ENCODE assay signal across 18 mouse cellular contexts in genomic region chr16:42675031-42675430, GRCm38 (mm10).
DNase-seq lines count a peak whose midpoint lies in the region; ATAC-seq lines count a peak whose summit lies in the region.
"Had no signal": no experiment of that assay in that cellular context is flagged by ENCODE, and none has a peak within 500 bp of the region (broad histone marks: within the 10 kb centered on the region; RNA-seq: fewer than 3 reads in every experiment).

No protein-coding gene starts in this region.

- intact Hi-C loops in left cerebral cortex, postnatal 4 days (cut with DNase I): no loop called here

- ATAC-seq in frontal cortex, adult (ENCODE audit: low TSS enrichment): peak; percentile 84
- ATAC-seq: forebrain, embryonic 13.5 days; hindbrain, embryonic 16.5 days; inflammation-experienced regulatory T-cells, adult 6 months had no signal

- DNase-seq in frontal cortex, postnatal 25 days (ENCODE audit: low spot score in 2 of 2): no peak
- DNase-seq in left cerebral cortex, adult 18-20 months (ENCODE audit: low spot score in 2 of 2): peak; percentile 28 to 30
- no peak for DNase-seq in left cerebral cortex, postnatal 4 days
- peak; percentile 38 to 55 for DNase-seq in right cerebral cortex, adult 2 months (ENCODE audit: low spot score in 2 of 2)
- no peak for DNase-seq in right cerebral cortex, postnatal 10 days (ENCODE audit: low spot score in 2 of 2)
- peak; percentile 66 for DNase-seq in brain, adult 2 months (ENCODE audit: low read depth, low spot score)
- DNase-seq in embryo, embryonic 11 days: no peak
- DNase-seq: adrenal gland, postnatal 14 days; cerebellum, adult 18-20 months; cerebellum, adult 9-11 months; cerebellum, postnatal 36 days; gastrocnemius, adult 2 months; gastrocnemius, postnatal 25 days; heart, postnatal 4 days had no signal

Comparison
In these comparisons a context has a peak if more than half of its experiments do, and no peak if none do; other contexts are left out.
1. DNase-seq: peak in left cerebral cortex, adult 18-20 months (2 of 2), right cerebral cortex, adult 2 months (2 of 2) and brain, adult 2 months (single experiment); none in frontal cortex, postnatal 25 days (0 of 2), left cerebral cortex, postnatal 4 days (single experiment), right cerebral cortex, postnatal 10 days (0 of 2) and embryo, embryonic 11 days (single experiment).